Mouse (Mus musculus): ENCODE results near the gene Ubr7. TPM values are rescaled to one million over a fixed set of nuclear protein-coding genes. Genes with fewer than 3 reads are reported as not detected.

Ubr7 gene
- total RNA-seq, 1 experiment: 87.5 TPM

DNA sequence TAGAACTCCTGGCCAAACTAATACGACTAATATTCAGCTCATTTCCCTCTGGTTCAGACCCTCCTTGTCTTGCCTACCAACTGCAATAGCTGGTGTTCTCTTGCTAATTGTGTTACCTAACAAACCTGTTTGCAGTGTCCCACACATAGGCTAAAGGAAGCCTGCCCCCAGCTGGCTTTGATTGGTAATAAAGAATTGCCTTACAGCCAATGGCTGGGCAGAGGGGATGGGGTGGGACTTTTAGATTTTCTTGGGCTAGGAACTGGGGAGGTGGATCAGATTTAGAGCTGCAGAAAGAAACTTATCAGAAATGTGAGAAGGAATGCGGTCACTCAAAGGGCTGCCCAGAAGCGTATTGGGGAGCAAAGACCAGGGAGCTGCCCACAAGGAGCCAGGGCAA is 21.7 kb downstream of the Ubr7 start:
- Histone ChIP-seq H3K9ac (ENCODE audit: insufficient read depth, low read depth, low read length, poor library complexity, severe bottlenecking) (no peak overlapping the region), H3K4me3 (ENCODE audit: insufficient read depth in 1 of 2, low read depth in 1 of 2, low read length in 2 of 2, poor library complexity in 1 of 2, severe bottlenecking in 1 of 2) (no peak overlapping the region), H3K27ac (ENCODE audit: insufficient read depth, low read depth, low read length, poor library complexity, severe bottlenecking) (no peak overlapping the region), H3K4me1 (ENCODE audit: control insufficient read depth in 2 of 2, insufficient read depth in 2 of 2, low read length in 2 of 2, poor library complexity in 1 of 2) (peaks cover 0 to 4% of the 10 kb centered on the region in 2 experiments; a peak in 2 of 4 replicates), H3K9me3 (ENCODE audit: control insufficient read depth, insufficient read depth, low read depth, low read length) (no peaks in the 10 kb centered on the region), H3K36me3 (ENCODE audit: control insufficient read depth, insufficient read depth, low read length, poor library complexity, severe bottlenecking) (peaks cover 31% of the 10 kb centered on the region)
- in situ Hi-C loops (cut with MboI; ENCODE audit: low sequenced_read_pairs in 2 of 2, unreplicated experiment in 2 of 2): no loop called here
- TF ChIP-seq CHD2 (IDR thresholded peaks at IDR 0.05; ENCODE audit: low read depth, low read length) (no peak), ZNF384 (IDR thresholded peaks at IDR 0.05; ENCODE audit: low read depth, low read length) (no peak), HCFC1 (IDR thresholded peaks at IDR 0.05; ENCODE audit: borderline replicate concordance, insufficient read depth, low read length) (no peak), ZC3H11A (IDR thresholded peaks at IDR 0.05; ENCODE audit: borderline replicate concordance, low read depth, low read length) (no peak), MAFK (IDR thresholded peaks at IDR 0.05; ENCODE audit: insufficient read depth, low read depth, low read length) (no peak)
- peak; percentile 56 for DNase-seq (ENCODE audit: low read depth, low spot score)

DNA sequence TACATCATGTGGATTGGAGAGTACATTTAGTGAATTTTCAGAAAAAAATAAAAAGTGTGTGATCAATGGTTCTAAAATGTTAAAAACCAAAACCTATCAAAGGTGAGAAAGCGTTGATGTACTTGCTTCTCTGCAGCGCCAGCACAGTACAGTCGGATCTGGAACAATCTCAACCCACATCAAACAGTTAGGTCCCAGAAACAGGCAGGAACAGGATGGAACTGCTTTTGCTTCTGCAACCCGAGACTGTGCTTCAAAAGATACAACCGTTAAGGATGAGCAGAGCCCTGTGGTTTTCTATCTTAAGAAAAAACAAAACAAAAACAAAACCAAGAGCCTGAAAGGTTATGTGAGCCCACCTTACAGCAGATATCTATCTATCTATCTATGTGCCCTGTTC is 25.1 kb downstream of the Ubr7 start:
- no peak overlapping the region for H3K9ac ChIP-seq (ENCODE audit: insufficient read depth, low read depth, low read length, poor library complexity, severe bottlenecking)
- H3K4me3 ChIP-seq (ENCODE audit: insufficient read depth in 1 of 2, low read depth in 1 of 2, low read length in 2 of 2, poor library complexity in 1 of 2, severe bottlenecking in 1 of 2): no peak overlapping the region
- H3K36me3 ChIP-seq (ENCODE audit: control insufficient read depth, insufficient read depth, low read length, poor library complexity, severe bottlenecking): peaks cover 15% of the 10 kb centered on the region
- no peaks in the 10 kb centered on the region for H3K9me3 ChIP-seq (ENCODE audit: control insufficient read depth, insufficient read depth, low read depth, low read length)
- TF ChIP-seq ZC3H11A (IDR thresholded peaks at IDR 0.05; ENCODE audit: borderline replicate concordance, low read depth, low read length) (no peak), HCFC1 (IDR thresholded peaks at IDR 0.05; ENCODE audit: borderline replicate concordance, insufficient read depth, low read length) (no peak), CHD2 (IDR thresholded peaks at IDR 0.05; ENCODE audit: low read depth, low read length) (no peak), MAFK (IDR thresholded peaks at IDR 0.05; ENCODE audit: insufficient read depth, low read depth, low read length) (no peak), ZNF384 (IDR thresholded peaks at IDR 0.05; ENCODE audit: low read depth, low read length) (no peak)
- DNase-seq (ENCODE audit: low read depth, low spot score): no peak
- in situ Hi-C loops (cut with MboI; ENCODE audit: low sequenced_read_pairs in 2 of 2, unreplicated experiment in 2 of 2): no loop called here
- peaks cover 0 to 8% of the 10 kb centered on the region in 2 experiments; a peak in 2 of 4 replicates for H3K4me1 ChIP-seq (ENCODE audit: control insufficient read depth in 2 of 2, insufficient read depth in 2 of 2, low read length in 2 of 2, poor library complexity in 1 of 2)
- H3K27ac ChIP-seq (ENCODE audit: insufficient read depth, low read depth, low read length, poor library complexity, severe bottlenecking): no peak overlapping the region

- in situ Hi-C loops (cut with MboI; ENCODE audit: low sequenced_read_pairs in 2 of 2, unreplicated experiment in 2 of 2): no loop called here
- Histone ChIP-seq H3K4me3 (ENCODE audit: insufficient read depth in 1 of 2, low read depth in 1 of 2, low read length in 2 of 2, poor library complexity in 1 of 2, severe bottlenecking in 1 of 2) (no peak overlapping the region), H3K9ac (ENCODE audit: insufficient read depth, low read depth, low read length, poor library complexity, severe bottlenecking) (no peak overlapping the region; the same call in 1 of the 2 replicates), H3K27ac (ENCODE audit: insufficient read depth, low read depth, low read length, poor library complexity, severe bottlenecking) (no peak overlapping the region), H3K36me3 (ENCODE audit: control insufficient read depth, insufficient read depth, low read length, poor library complexity, severe bottlenecking) (peaks cover 18% of the 10 kb centered on the region), H3K4me1 (ENCODE audit: control insufficient read depth in 2 of 2, insufficient read depth in 2 of 2, low read length in 2 of 2, poor library complexity in 1 of 2) (peaks cover 0 to 6% of the 10 kb centered on the region in 2 experiments; a peak in 1 of 4 replicates), H3K9me3 (ENCODE audit: control insufficient read depth, insufficient read depth, low read depth, low read length) (no peaks in the 10 kb centered on the region)
- no peak for DNase-seq (ENCODE audit: low read depth, low spot score)
- TF ChIP-seq ZNF384 (IDR thresholded peaks at IDR 0.05; ENCODE audit: low read depth, low read length) (no peak), ZC3H11A (IDR thresholded peaks at IDR 0.05; ENCODE audit: borderline replicate concordance, low read depth, low read length) (no peak)
Observed at GRCm38 (mm10) chr12:102784899-102785592, 27.3 kb downstream of the Ubr7 start.

GRCm38 (mm10) chr12:102785593-102785985 is 27.8 kb downstream of the Ubr7 start:
- in situ Hi-C loops (cut with MboI; ENCODE audit: low sequenced_read_pairs in 2 of 2, unreplicated experiment in 2 of 2): no loop called here

More at GRCm38 (mm10) chr12:102785593-102785985, 27.8 kb downstream of the Ubr7 start:
- Histone ChIP-seq H3K27ac (ENCODE audit: insufficient read depth, low read depth, low read length, poor library complexity, severe bottlenecking) (no peak overlapping the region), H3K36me3 (ENCODE audit: control insufficient read depth, insufficient read depth, low read length, poor library complexity, severe bottlenecking) (peaks cover 23% of the 10 kb centered on the region), H3K9me3 (ENCODE audit: control insufficient read depth, insufficient read depth, low read depth, low read length) (no peaks in the 10 kb centered on the region), H3K4me1 (ENCODE audit: control insufficient read depth in 2 of 2, insufficient read depth in 2 of 2, low read length in 2 of 2, poor library complexity in 1 of 2) (peaks cover 0 to 6% of the 10 kb centered on the region in 2 experiments; a peak in 1 of 4 replicates), H3K9ac (ENCODE audit: insufficient read depth, low read depth, low read length, poor library complexity, severe bottlenecking) (no peak overlapping the region), H3K4me3 (ENCODE audit: insufficient read depth in 1 of 2, low read depth in 1 of 2, low read length in 2 of 2, poor library complexity in 1 of 2, severe bottlenecking in 1 of 2) (no peak overlapping the region)
- TF ChIP-seq HCFC1 (IDR thresholded peaks at IDR 0.05; ENCODE audit: borderline replicate concordance, insufficient read depth, low read length) (no peak), MAFK (IDR thresholded peaks at IDR 0.05; ENCODE audit: insufficient read depth, low read depth, low read length) (no peak), CHD2 (IDR thresholded peaks at IDR 0.05; ENCODE audit: low read depth, low read length) (no peak), ZC3H11A (IDR thresholded peaks at IDR 0.05; ENCODE audit: borderline replicate concordance, low read depth, low read length) (no peak), ZNF384 (IDR thresholded peaks at IDR 0.05; ENCODE audit: low read depth, low read length) (no peak)
- no peak for DNase-seq (ENCODE audit: low read depth, low spot score)
